16 mouse cellular contexts compared by ENCODE assay signal in genomic region chr17:75180956-75181588, GRCm38 (mm10).
DNase-seq lines count a peak whose midpoint lies in the region; ATAC-seq and TF ChIP-seq lines count a peak whose summit lies in the region.
"Had no signal": no experiment of that assay in that cellular context is flagged by ENCODE, and none has a peak within 500 bp of the region (broad histone marks: within the 10 kb centered on the region; RNA-seq: fewer than 3 reads in every experiment).

No protein-coding gene starts in this region.

- H3ac ChIP-seq in C2C12 (ENCODE audit: control insufficient read depth, insufficient read length, low read depth) = peak overlapping the region; percentile 69

- peaks cover 71% of the 10 kb centered on the region for H3K79me2 ChIP-seq in C2C12 (ENCODE audit: control insufficient read depth, insufficient read depth)

- peak overlapping the region; percentile 36 for H3K4me3 ChIP-seq in C2C12 (ENCODE audit: insufficient read depth, poor library complexity, severe bottlenecking)
- no peak overlapping the region for H3K4me3 ChIP-seq in intestine, embryonic 15.5 days (replicated peaks)
- H3K4me3 ChIP-seq: hindbrain, embryonic 12.5 days; limb, embryonic 12.5 days had no signal

- H3K4me1 ChIP-seq in intestine, embryonic 15.5 days (replicated peaks) = 0 out of 2 replicates have a peak, but pooled peaks cover 12% of the 10 kb centered on the region

- no peaks in the 10 kb centered on the region for H3K27me3 ChIP-seq in C2C12 (ENCODE audit: control insufficient read depth, insufficient read depth, insufficient read length)
- H3K27me3 ChIP-seq in intestine, embryonic 15.5 days (replicated peaks) = no peaks in the 10 kb centered on the region
- H3K27me3 ChIP-seq: hindbrain, embryonic 12.5 days; limb, embryonic 12.5 days; Patski had no signal

- no peaks in the 10 kb centered on the region for H3K9me3 ChIP-seq in intestine, embryonic 15.5 days
- H3K9me3 ChIP-seq: hindbrain, embryonic 12.5 days had no signal

- TF ChIP-seq CTCF in C2C12 (IDR thresholded peaks at IDR 0.05; ENCODE audit: control insufficient read depth, insufficient read depth, insufficient read length) = no peak

- ATAC-seq in CD4-positive, CD25-positive, alpha-beta regulatory T cell, adult 4 months = no peak
- no peak for ATAC-seq in intestine, embryonic 15.5 days
- ATAC-seq: forebrain, embryonic 16.5 days; Patski had no signal

- H3K79me3 ChIP-seq in C2C12 (ENCODE audit: low read depth) = peaks cover 60% of the 10 kb centered on the region

- no peak overlapping the region for H3K9ac ChIP-seq in intestine, embryonic 15.5 days
- H3K9ac ChIP-seq: hindbrain, embryonic 12.5 days; limb, embryonic 12.5 days had no signal

- no peak overlapping the region for H3K27ac ChIP-seq in intestine, embryonic 15.5 days
- H3K27ac ChIP-seq: hindbrain, embryonic 12.5 days; limb, embryonic 12.5 days had no signal

- DNase-seq in CD4-positive, CD25-positive, alpha-beta regulatory T cell, adult 2 months (ENCODE audit: low read depth, low spot score) = peak; percentile 3
- peak; percentile 55 to 66 for DNase-seq in lung, postnatal 4 days
- no peak for DNase-seq in embryo, embryonic 11 days
- no peak for DNase-seq in retina, embryonic 14.5 days (ENCODE audit: low spot score)
- DNase-seq in urinary bladder, postnatal 10 days (ENCODE audit: low spot score) = no peak
- DNase-seq: adrenal gland, postnatal 25 days; cerebellum, postnatal 36 days; kidney, postnatal 14 days; thymus, postnatal 36 days had no signal

- 44% methylated on average over 12 of the region's 12 CpGs for WGBS in intestine, embryonic 15.5 days

- peak overlapping the region; percentile 24; the same call in 1 of the 2 replicates for H3K4me2 ChIP-seq in intestine, embryonic 15.5 days (replicated peaks)
- H3K4me2 ChIP-seq: hindbrain, embryonic 12.5 days; limb, embryonic 12.5 days had no signal

- H3K36me3 ChIP-seq in C2C12 (ENCODE audit: control insufficient read depth, insufficient read depth) = peaks cover 37% of the 10 kb centered on the region
- H3K36me3 ChIP-seq in intestine, embryonic 15.5 days = no peaks in the 10 kb centered on the region
- H3K36me3 ChIP-seq: hindbrain, embryonic 12.5 days; limb, embryonic 12.5 days had no signal

TF ChIP-seq in C2C12, 6 proteins besides CTCF, POLR2A, EP300 and RAD21:
- TF ChIP-seq MAX (IDR thresholded peaks at IDR 0.05) (no peak), USF1 (IDR thresholded peaks at IDR 0.05; ENCODE audit: low read depth) (no peak)

Comparison
In these comparisons a context has a peak if more than half of its experiments do, and no peak if none do; other contexts are left out.
1. DNase-seq: peak in CD4-positive, CD25-positive, alpha-beta regulatory T cell, adult 2 months (single experiment) and lung, postnatal 4 days (2 of 2); none in embryo, embryonic 11 days (single experiment), retina, embryonic 14.5 days (single experiment) and urinary bladder, postnatal 10 days (single experiment).